Mouse (Mus musculus): Measurements from ENCODE around the gene Ptpn22. TPM values are rescaled to one million over a fixed set of nuclear protein-coding genes. Genes with fewer than 3 reads are reported as not detected.

The Ptpn22 gene
- polyA plus RNA-seq, 1 experiment from 2014 or later = 0.34 TPM

GRCm38 (mm10) chr3:103864200-103864599 lies 4.6 kb downstream of the Ptpn22 start:
- no peaks in the 10 kb centered on the region for H3K4me1 ChIP-seq
- H3K9ac ChIP-seq = no peak overlapping the region
- H3K36me3 ChIP-seq = no peaks in the 10 kb centered on the region
- ATAC-seq (ENCODE audit: low FRiP score, low read depth) = no peak
- H3K4me3 ChIP-seq = no peak overlapping the region
- no peak overlapping the region for H3K4me2 ChIP-seq (replicated peaks)
- no peaks in the 10 kb centered on the region for H3K27me3 ChIP-seq
- WGBS = 90% methylated on average over 6 of the region's 6 CpGs
- H3K9me3 ChIP-seq = no peaks in the 10 kb centered on the region
- no peak overlapping the region for H3K27ac ChIP-seq

DNA sequence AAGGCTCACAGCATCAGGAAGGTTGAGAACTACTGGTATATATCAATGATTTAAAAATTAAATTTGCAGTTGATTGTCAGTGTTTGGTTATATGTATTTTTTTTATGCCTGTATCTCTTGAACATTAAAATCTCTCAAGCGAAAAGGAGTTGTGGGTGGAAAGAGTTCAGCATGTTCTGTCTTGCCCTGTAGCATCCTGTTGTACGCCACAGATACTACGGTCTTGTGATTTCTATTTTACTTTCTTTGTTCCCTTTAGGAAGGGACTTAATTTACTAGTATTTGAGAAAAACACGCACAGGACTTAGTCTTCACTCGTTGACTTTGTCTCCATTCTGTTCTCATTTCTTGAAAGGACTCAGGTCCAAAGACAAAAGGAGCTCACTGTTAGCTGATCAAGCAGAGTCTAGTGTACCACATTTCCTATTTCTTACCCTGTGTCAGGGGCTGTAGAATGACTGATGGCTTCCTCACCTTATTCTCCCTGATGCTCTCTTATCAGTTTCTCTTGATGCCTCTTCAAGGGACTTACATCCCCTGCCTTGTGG lies 7.9 kb downstream of the Ptpn22 start:
- Histone ChIP-seq H3K27ac (no peak overlapping the region), H3K4me1 (no peaks in the 10 kb centered on the region), H3K27me3 (no peaks in the 10 kb centered on the region), H3K4me2 (replicated peaks) (no peak overlapping the region), H3K9ac (no peak overlapping the region), H3K36me3 (no peaks in the 10 kb centered on the region), H3K4me3 (no peak overlapping the region), H3K9me3 (no peaks in the 10 kb centered on the region)
- no peak for ATAC-seq (ENCODE audit: low FRiP score, low read depth)
- WGBS = 81% methylated on average over 5 of the region's 5 CpGs

GRCm38 (mm10) chr3:103868008-103868407 lies 8.4 kb downstream of the Ptpn22 start:
- no peak for ATAC-seq (ENCODE audit: low FRiP score, low read depth)
- 74% methylated on average over 4 of the region's 4 CpGs for WGBS
- Histone ChIP-seq H3K9ac (no peak overlapping the region), H3K4me3 (no peak overlapping the region), H3K9me3 (no peaks in the 10 kb centered on the region), H3K4me2 (replicated peaks) (no peak overlapping the region), H3K4me1 (no peaks in the 10 kb centered on the region), H3K36me3 (no peaks in the 10 kb centered on the region), H3K27me3 (no peaks in the 10 kb centered on the region), H3K27ac (no peak overlapping the region)

GRCm38 (mm10) chr3:103872663-103873098 lies 13.1 kb downstream of the Ptpn22 start:
- WGBS = 60% methylated on average over 3 of the region's 3 CpGs
- ATAC-seq (ENCODE audit: low FRiP score, low read depth) = no peak
- H3K4me1 ChIP-seq = no peaks in the 10 kb centered on the region
- H3K9ac ChIP-seq = no peak overlapping the region
- no peaks in the 10 kb centered on the region for H3K36me3 ChIP-seq
- no peaks in the 10 kb centered on the region for H3K9me3 ChIP-seq
- H3K27me3 ChIP-seq = no peaks in the 10 kb centered on the region
- H3K27ac ChIP-seq = no peak overlapping the region
- H3K4me3 ChIP-seq = no peak overlapping the region
- H3K4me2 ChIP-seq (replicated peaks) = no peak overlapping the region

DNA sequence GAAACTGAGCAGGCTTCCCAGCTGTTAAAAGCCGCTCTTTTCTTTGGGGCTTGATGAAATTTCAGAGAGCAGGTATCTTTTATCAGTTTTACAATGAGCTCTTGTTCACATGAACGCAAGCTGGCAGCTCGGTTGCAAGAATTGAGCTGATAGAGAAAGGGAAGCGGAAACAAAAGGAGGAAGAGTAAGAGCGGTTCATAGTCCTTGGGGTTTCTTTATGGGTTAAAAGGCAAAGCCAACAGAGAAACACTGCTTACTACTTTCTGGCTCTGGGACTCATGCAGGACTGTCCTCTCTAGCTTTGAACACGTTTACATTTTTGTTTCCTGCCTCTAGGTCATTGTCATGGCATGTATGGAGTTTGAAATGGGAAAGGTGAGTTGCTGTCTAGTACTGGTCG lies 14.7 kb downstream of the Ptpn22 start:
- H3K4me3 ChIP-seq = no peak overlapping the region
- no peak overlapping the region for H3K27ac ChIP-seq
- no peaks in the 10 kb centered on the region for H3K36me3 ChIP-seq
- H3K4me1 ChIP-seq = no peaks in the 10 kb centered on the region
- H3K27me3 ChIP-seq = no peaks in the 10 kb centered on the region
- no peak for ATAC-seq (ENCODE audit: low FRiP score, low read depth)
- WGBS = 71% methylated on average over 7 of the region's 7 CpGs
- H3K9me3 ChIP-seq = no peaks in the 10 kb centered on the region
- H3K9ac ChIP-seq = no peak overlapping the region
- no peak overlapping the region for H3K4me2 ChIP-seq (replicated peaks)

DNA sequence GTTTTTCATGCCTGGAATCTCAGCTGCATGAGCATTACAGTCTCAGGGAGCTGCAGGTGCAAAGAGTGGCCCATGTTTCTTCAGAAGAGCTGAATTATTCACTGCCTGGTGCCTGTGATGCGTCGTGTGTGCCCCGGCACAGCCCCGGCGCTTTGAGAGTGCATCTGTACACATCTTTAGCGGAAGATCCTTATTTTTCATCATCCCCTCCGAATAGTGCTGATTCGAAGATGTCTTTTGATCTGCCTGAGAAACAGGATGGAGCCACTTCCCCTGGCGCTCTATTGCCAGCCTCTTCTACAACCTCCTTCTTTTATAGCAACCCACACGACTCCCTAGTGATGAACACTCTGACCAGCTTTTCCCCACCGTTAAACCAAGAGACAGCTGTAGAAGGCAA lies 26.4 kb downstream of the Ptpn22 start:
- Histone ChIP-seq H3K27me3 (no peaks in the 10 kb centered on the region), H3K36me3 (no peaks in the 10 kb centered on the region), H3K4me3 (no peak overlapping the region), H3K4me1 (no peaks in the 10 kb centered on the region), H3K9me3 (no peaks in the 10 kb centered on the region), H3K27ac (no peak overlapping the region), H3K9ac (no peak overlapping the region), H3K4me2 (replicated peaks) (no peak overlapping the region)
- ATAC-seq (ENCODE audit: low FRiP score, low read depth) = no peak
- WGBS = 76% methylated on average over 11 of the region's 11 CpGs

GRCm38 (mm10) chr3:103887581-103887980 lies 28.0 kb downstream of the Ptpn22 start:
- Histone ChIP-seq H3K9ac (no peak overlapping the region), H3K9me3 (no peaks in the 10 kb centered on the region), H3K4me2 (replicated peaks) (no peak overlapping the region), H3K36me3 (no peaks in the 10 kb centered on the region), H3K27me3 (no peaks in the 10 kb centered on the region), H3K4me3 (no peak overlapping the region), H3K27ac (no peak overlapping the region), H3K4me1 (no peaks in the 10 kb centered on the region)
- no peak for ATAC-seq (ENCODE audit: low FRiP score, low read depth)
- WGBS = 34% methylated on average over 3 of the region's 3 CpGs

DNA sequence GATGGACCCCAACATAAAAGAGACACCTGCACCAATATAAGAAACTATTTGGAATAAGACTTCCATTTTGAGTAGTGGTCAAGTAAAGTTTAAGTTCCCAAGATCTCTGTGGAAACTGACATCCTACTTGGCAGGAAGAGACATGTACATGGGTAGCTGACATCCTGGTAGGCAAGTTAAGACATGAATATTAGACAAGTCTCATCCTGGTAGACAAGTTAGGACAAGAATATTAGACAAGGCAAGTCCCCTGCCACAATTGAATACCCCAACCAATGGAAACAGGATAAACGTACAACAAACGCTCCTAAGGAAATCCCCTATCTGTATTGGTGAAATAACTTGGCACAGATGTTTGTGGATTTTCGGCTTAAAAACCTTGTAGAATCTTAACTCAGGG lies 33.8 kb downstream of the Ptpn22 start:
- no peak overlapping the region for H3K27ac ChIP-seq
- H3K4me2 ChIP-seq (replicated peaks) = no peak overlapping the region
- no peaks in the 10 kb centered on the region for H3K27me3 ChIP-seq
- whole genome bisulfite sequencing = 89% methylated on average over 3 of the region's 3 CpGs
- H3K4me3 ChIP-seq = no peak overlapping the region
- no peak for ATAC-seq (ENCODE audit: low FRiP score, low read depth)
- H3K4me1 ChIP-seq = no peaks in the 10 kb centered on the region
- no peaks in the 10 kb centered on the region for H3K9me3 ChIP-seq
- no peak overlapping the region for H3K9ac ChIP-seq
- no peaks in the 10 kb centered on the region for H3K36me3 ChIP-seq

DNA sequence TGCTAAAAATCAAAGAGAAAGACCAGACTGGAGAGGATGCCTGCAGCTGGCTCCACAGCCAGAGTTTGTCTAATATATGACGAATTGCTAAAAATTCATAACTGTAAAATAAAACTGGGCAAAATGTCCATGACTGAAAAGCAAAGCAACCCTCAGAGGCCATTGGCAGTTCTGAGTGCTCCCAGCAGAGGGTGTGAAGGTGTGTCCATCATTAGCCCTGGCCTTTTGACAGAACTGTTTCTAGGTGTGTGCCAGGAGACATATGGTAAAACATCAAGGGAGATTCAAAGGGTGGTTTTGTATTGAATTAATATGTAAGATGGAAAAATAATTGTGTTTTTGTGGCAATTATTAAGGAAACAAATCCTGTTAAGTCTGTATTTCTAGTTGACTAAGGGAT lies 45.1 kb downstream of the Ptpn22 start:
- H3K36me3 ChIP-seq = no peaks in the 10 kb centered on the region
- no peak overlapping the region for H3K9ac ChIP-seq
- ATAC-seq (ENCODE audit: low FRiP score, low read depth) = no peak
- H3K9me3 ChIP-seq = no peaks in the 10 kb centered on the region
- H3K4me3 ChIP-seq = no peak overlapping the region
- WGBS = 79% methylated on average over 1 of the region's 1 CpGs
- no peaks in the 10 kb centered on the region for H3K27me3 ChIP-seq
- no peak overlapping the region for H3K4me2 ChIP-seq (replicated peaks)
- H3K27ac ChIP-seq = no peak overlapping the region
- H3K4me1 ChIP-seq = no peaks in the 10 kb centered on the region

- no peak for ATAC-seq (ENCODE audit: low FRiP score, low read depth)
- Histone ChIP-seq H3K4me1 (no peaks in the 10 kb centered on the region), H3K36me3 (no peaks in the 10 kb centered on the region), H3K4me3 (no peak overlapping the region), H3K27ac (no peak overlapping the region), H3K4me2 (replicated peaks) (no peak overlapping the region), H3K27me3 (no peaks in the 10 kb centered on the region), H3K9me3 (no peaks in the 10 kb centered on the region), H3K9ac (no peak overlapping the region)
- WGBS = 70% methylated on average over 5 of the region's 5 CpGs
These were observed 47.9 kb downstream of the Ptpn22 start for GRCm38 (mm10) chr3:103907335-103908030.

GRCm38 (mm10) chr3:103908781-103909180 lies 49.2 kb downstream of the Ptpn22 start:
- 64% methylated on average over 2 of the region's 2 CpGs for WGBS
- Histone ChIP-seq H3K36me3 (no peaks in the 10 kb centered on the region), H3K9ac (no peak overlapping the region), H3K27ac (no peak overlapping the region), H3K27me3 (no peaks in the 10 kb centered on the region), H3K4me1 (no peaks in the 10 kb centered on the region), H3K4me3 (no peak overlapping the region), H3K9me3 (no peaks in the 10 kb centered on the region), H3K4me2 (replicated peaks) (no peak overlapping the region)
- ATAC-seq (ENCODE audit: low FRiP score, low read depth) = no peak

DNA sequence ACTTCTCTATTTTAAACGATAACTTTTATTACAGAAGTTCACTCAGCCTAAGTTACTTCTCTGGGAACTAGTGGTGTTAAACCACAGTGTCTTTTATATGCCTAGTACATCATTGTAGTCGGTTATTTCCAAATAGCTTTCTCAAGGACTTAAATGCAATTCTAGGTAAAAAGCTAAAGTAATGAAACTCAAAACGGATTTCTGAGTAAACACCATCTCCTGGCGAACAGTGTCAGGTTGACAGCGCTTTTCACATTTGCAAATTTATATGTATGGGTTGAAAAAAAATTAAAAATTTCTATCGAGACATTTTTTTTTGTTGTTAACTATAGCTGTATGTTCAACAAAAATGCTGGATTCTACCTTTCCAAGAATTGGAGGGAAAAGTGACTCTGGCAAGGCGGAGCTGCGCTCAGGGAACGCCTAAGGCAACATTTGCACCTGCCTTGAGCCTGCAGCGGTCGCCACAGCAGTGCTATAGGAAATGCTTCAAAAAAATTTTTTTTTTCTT lies 53.9 kb downstream of the Ptpn22 start:
- no peaks in the 10 kb centered on the region for H3K9me3 ChIP-seq
- H3K27me3 ChIP-seq = no peaks in the 10 kb centered on the region
- 9% methylated on average over 11 of the region's 11 CpGs for WGBS
- H3K4me1 ChIP-seq = peaks cover 11% of the 10 kb centered on the region
- H3K9ac ChIP-seq = peak overlapping the region; percentile 64
- H3K36me3 ChIP-seq = no peaks in the 10 kb centered on the region
- peak overlapping the region; percentile 97 for H3K4me3 ChIP-seq
- peak overlapping the region; percentile 84 for H3K27ac ChIP-seq
- H3K4me2 ChIP-seq (replicated peaks) = peak overlapping the region; percentile 68
- no peak for ATAC-seq (ENCODE audit: low FRiP score, low read depth)
